Mouse (Mus musculus): ENCODE measurements around the gene Bcor. TPM values are rescaled to one million over a fixed set of nuclear protein-coding genes. Genes with fewer than 3 reads are reported as not detected.

The Bcor gene
- total RNA-seq, 2 experiments from 2014 or later: 36.2 to 37.7 TPM

DNA sequence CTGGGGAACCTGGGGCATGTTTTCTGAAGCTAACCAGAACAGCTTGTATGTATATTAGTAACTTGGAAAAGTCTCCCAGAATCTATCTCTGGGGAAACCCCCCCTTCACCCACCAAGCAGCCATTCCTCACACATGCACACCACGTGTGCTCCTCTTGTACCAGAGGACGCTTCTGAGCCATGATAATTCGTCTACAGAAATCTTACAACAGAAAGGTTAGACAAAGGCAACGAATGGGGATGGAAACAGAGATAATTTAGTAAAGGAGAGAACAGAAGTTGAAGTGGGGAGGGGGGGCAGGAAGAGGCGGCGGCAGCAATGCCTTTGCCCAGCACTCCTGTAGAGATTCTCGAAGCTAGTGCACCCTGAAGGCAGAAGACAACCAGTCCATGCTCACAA, 172.6 kb downstream of the Bcor start:
- DNase-seq (ENCODE audit: low spot score in 2 of 2): no peak
